In the genomic region with DNA sequence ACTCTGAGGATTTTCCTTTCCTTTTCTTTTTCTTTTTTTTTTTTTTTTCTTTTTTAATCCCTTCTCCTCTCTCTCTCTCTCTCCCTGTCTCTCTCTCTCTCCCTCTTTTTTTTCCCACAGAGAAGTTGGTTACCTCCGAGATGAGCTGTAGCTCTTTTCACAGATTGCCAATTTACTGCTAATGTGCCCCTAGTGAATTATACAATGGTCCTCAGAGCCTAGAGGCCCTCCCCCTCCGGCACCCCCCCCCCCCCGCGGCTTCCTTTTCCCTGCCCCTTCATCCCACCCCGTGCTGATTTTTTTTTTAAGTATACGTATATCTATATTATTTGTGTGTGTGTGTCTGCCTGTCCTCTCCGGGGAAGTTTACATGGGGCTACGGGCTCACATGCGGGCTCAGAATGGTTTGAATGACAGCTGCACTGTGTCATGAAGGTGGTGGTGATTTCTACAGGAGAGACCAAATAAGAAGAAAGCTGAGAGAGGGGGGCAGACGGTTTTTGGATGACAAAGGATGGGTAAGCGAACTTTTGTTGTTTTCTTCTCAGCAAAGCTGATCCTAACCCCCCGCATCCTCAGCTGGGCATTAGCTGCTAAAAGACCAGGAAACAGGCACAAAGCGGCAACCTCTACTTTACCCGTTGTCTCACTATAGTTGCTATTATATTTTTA, we compare ENCODE assay signal across 9 mouse cellular contexts. TPM values are rescaled to one million over a fixed set of nuclear protein-coding genes. Genes with fewer than 3 reads are reported as not detected.
A peak's percentile ranks its signal among the peaks of the same experiment; 100 is the strongest.
DNase-seq lines count a peak whose midpoint lies in the region; ATAC-seq lines count a peak whose summit lies in the region.
"Had no signal": no experiment of that assay in that cellular context is flagged by ENCODE, and none has a peak within 500 bp of the region (broad histone marks: within the 10 kb centered on the region; RNA-seq: fewer than 3 reads in every experiment).

No protein-coding gene starts in this region.

- H3K4me2 ChIP-seq in embryonic facial prominence, embryonic 14.5 days (ENCODE audit: low read depth, low read length): peak overlapping the region; percentile 66
- H3K4me2 ChIP-seq in hindbrain, embryonic 16.5 days (ENCODE audit: low read length): peak overlapping the region; percentile 51
- peak overlapping the region; percentile 71 for H3K4me2 ChIP-seq in neural tube, embryonic 13.5 days

- H3K9me3 ChIP-seq in embryonic facial prominence, embryonic 14.5 days (ENCODE audit: control insufficient read depth, low read length): no peaks in the 10 kb centered on the region
- no peaks in the 10 kb centered on the region for H3K9me3 ChIP-seq in hindbrain, embryonic 16.5 days (ENCODE audit: control insufficient read depth, low read length)
- no peaks in the 10 kb centered on the region for H3K9me3 ChIP-seq in neural tube, embryonic 13.5 days

- no peak for ATAC-seq in embryonic facial prominence, embryonic 14.5 days (ENCODE audit: low read depth)
- ATAC-seq in hindbrain, embryonic 16.5 days: peak; percentile 55
- peak; percentile 68; the same call in 1 of the 2 replicates for ATAC-seq in neural tube, embryonic 13.5 days (ENCODE audit: low read depth)

- H3K4me1 ChIP-seq in embryonic facial prominence, embryonic 14.5 days (ENCODE audit: control insufficient read depth, insufficient read depth, low read length): no peaks in the 10 kb centered on the region
- no peaks in the 10 kb centered on the region for H3K4me1 ChIP-seq in hindbrain, embryonic 16.5 days (ENCODE audit: control insufficient read depth, insufficient read depth, low read depth, low read length)
- H3K4me1 ChIP-seq in neural tube, embryonic 13.5 days (replicated peaks): peaks cover 8% of the 10 kb centered on the region
- H3K4me1 ChIP-seq: megakaryocyte, embryonic 14.5 days had no signal

- H3K27me3 ChIP-seq in embryonic facial prominence, embryonic 14.5 days (replicated peaks; ENCODE audit: control insufficient read depth, insufficient read depth, low read length): 0 out of 2 replicates have a peak, but pooled peaks cover 3% of the 10 kb centered on the region
- H3K27me3 ChIP-seq in hindbrain, embryonic 16.5 days (replicated peaks; ENCODE audit: control insufficient read depth, insufficient read depth, low read length): no peaks in the 10 kb centered on the region
- no peaks in the 10 kb centered on the region for H3K27me3 ChIP-seq in neural tube, embryonic 13.5 days
- H3K27me3 ChIP-seq: megakaryocyte, embryonic 14.5 days had no signal

- no peaks in the 10 kb centered on the region for H3K36me3 ChIP-seq in embryonic facial prominence, embryonic 14.5 days (ENCODE audit: control insufficient read depth, insufficient read depth, low read length)
- H3K36me3 ChIP-seq in hindbrain, embryonic 16.5 days (ENCODE audit: control insufficient read depth, insufficient read depth, low read length): no peaks in the 10 kb centered on the region; the same call in 1 of the 2 replicates
- H3K36me3 ChIP-seq in neural tube, embryonic 13.5 days: peaks cover 5% of the 10 kb centered on the region; the same call in 1 of the 2 replicates

- WGBS in embryonic facial prominence, embryonic 14.5 days: 2% methylated on average over 14 of the region's 14 CpGs
- WGBS in hindbrain, embryonic 16.5 days: 0% methylated on average over 14 of the region's 14 CpGs
- 2% methylated on average over 14 of the region's 14 CpGs for WGBS in neural tube, embryonic 13.5 days

- H3K27ac ChIP-seq in embryonic facial prominence, embryonic 14.5 days (replicated peaks; ENCODE audit: low read depth, low read length): no peak overlapping the region
- peak overlapping the region; percentile 80 for H3K27ac ChIP-seq in hindbrain, embryonic 16.5 days (ENCODE audit: low read depth, low read length)
- peak overlapping the region; percentile 81 for H3K27ac ChIP-seq in neural tube, embryonic 13.5 days (replicated peaks)

- DNase-seq in layer of hippocampus, postnatal 10 days (ENCODE audit: low spot score in 2 of 2): peak; percentile 15 to 24
- DNase-seq in layer of hippocampus, adult 9-11 months: no peak
- no peak for DNase-seq in embryonic facial prominence, embryonic 14.5 days (ENCODE audit: low spot score)
- DNase-seq in gastrocnemius, adult 18-20 months (ENCODE audit: low spot score): no peak
- no peak for DNase-seq in adrenal gland, postnatal 14 days
- DNase-seq in urinary bladder, adult 18-20 months (ENCODE audit: low spot score in 2 of 2): no peak

- H3K4me3 ChIP-seq in embryonic facial prominence, embryonic 14.5 days (ENCODE audit: low read depth, low read length): peak overlapping the region; percentile 32
- H3K4me3 ChIP-seq in hindbrain, embryonic 16.5 days (ENCODE audit: low read length): peak overlapping the region; percentile 56
- H3K4me3 ChIP-seq in neural tube, embryonic 13.5 days: peak overlapping the region; percentile 55
- H3K4me3 ChIP-seq: megakaryocyte, embryonic 14.5 days had no signal

- peak overlapping the region; percentile 27 for H3K9ac ChIP-seq in embryonic facial prominence, embryonic 14.5 days (ENCODE audit: low read depth, low read length)
- peak overlapping the region; percentile 69 for H3K9ac ChIP-seq in hindbrain, embryonic 16.5 days (ENCODE audit: low read depth, low read length)
- peak overlapping the region; percentile 73 for H3K9ac ChIP-seq in neural tube, embryonic 13.5 days

RNA-seq across cellular contexts. Expression of gene Lrrtm4, which starts 0.6 kb away (rescaled TPM):
- 10 to 100 TPM; 44.1 to 50.0 TPM for total RNA-seq in layer of hippocampus, postnatal 10 days (2021)
- 4.1 TPM in 2 replicates for polyA plus RNA-seq in embryonic facial prominence, embryonic 14.5 days (2014; fragmentation: Nextera tagmentation; extraction: Ambion mirVana)
- 18.2 and 19.9 TPM in 2 replicates for polyA plus RNA-seq in hindbrain, embryonic 16.5 days (2015; fragmentation: Nextera tagmentation; extraction: Ambion mirVana)
- polyA plus RNA-seq in neural tube, embryonic 13.5 days (2015; fragmentation: Nextera tagmentation; extraction: Ambion mirVana): 11.1 and 12.5 TPM in 2 replicates
- under 1 TPM in 1 of 2 experiments, not detected in 1; 0.07 TPM for total RNA-seq in gastrocnemius, adult 18-20 months (2021)
- 3.7 and 3.9 TPM in 2 replicates for total RNA-seq in adrenal gland, postnatal 14 days (2021)

Comparison
In these comparisons a context has a peak if more than half of its experiments do, and no peak if none do; other contexts are left out.
1. DNase-seq: peak in layer of hippocampus, postnatal 10 days (2 of 2); none in layer of hippocampus, adult 9-11 months (single experiment), embryonic facial prominence, embryonic 14.5 days (single experiment), gastrocnemius, adult 18-20 months (single experiment), adrenal gland, postnatal 14 days (single experiment) and urinary bladder, adult 18-20 months (0 of 2).
2. Peak in every context shown above with its lines, with median percentiles within 50 percentile points of each other: H3K4me2 ChIP-seq, H3K4me3 ChIP-seq and H3K9ac ChIP-seq.